8 mouse cellular contexts compared by ENCODE assay signal in genomic region chr11:106660453-106661081, GRCm38 (mm10). TPM values are rescaled to one million over a fixed set of nuclear protein-coding genes. Genes with fewer than 3 reads are reported as not detected.
DNase-seq lines count a peak whose midpoint lies in the region; ATAC-seq and TF ChIP-seq lines count a peak whose summit lies in the region.

No protein-coding gene starts in this region.

- TF ChIP-seq CTCF in C2C12 (IDR thresholded peaks at IDR 0.05; ENCODE audit: control insufficient read depth, insufficient read depth, insufficient read length), result no peak
- no peak for TF ChIP-seq CTCF in bone marrow, adult 2 months (IDR thresholded peaks at IDR 0.05; ENCODE audit: control insufficient read depth, insufficient read depth, low read length)
- no peak for TF ChIP-seq CTCF in kidney, postnatal 0 days (IDR thresholded peaks at IDR 0.05; ENCODE audit: low read depth)

- peak overlapping the region; percentile 25 for H3K27ac ChIP-seq in bone marrow, adult 2 months (ENCODE audit: control insufficient read depth, insufficient read depth, low read depth, low read length, poor library complexity)
- H3K27ac ChIP-seq in kidney, postnatal 0 days, result peak overlapping the region; percentile 85

- no peak overlapping the region for H3K9ac ChIP-seq in kidney, postnatal 0 days (ENCODE audit: low read depth, low read length)

- no peak for ATAC-seq in kidney, postnatal 0 days (replicated peaks; ENCODE audit: low FRiP score, low read depth)
- no peak for ATAC-seq in megakaryocyte-erythroid progenitor cell, adult 5-6 weeks (replicated peaks; ENCODE audit: low FRiP score, low TSS enrichment, poor library complexity, severe bottlenecking)

- H3K79me2 ChIP-seq in C2C12 (ENCODE audit: control insufficient read depth, insufficient read depth), result no peaks in the 10 kb centered on the region

- peaks cover 6% of the 10 kb centered on the region for H3K4me1 ChIP-seq in bone marrow, adult 2 months (ENCODE audit: control insufficient read depth, insufficient read depth, low read length)
- H3K4me1 ChIP-seq in kidney, postnatal 0 days (replicated peaks; ENCODE audit: insufficient read depth, low read length), result peaks cover 15% of the 10 kb centered on the region

- no peak overlapping the region for H3K4me2 ChIP-seq in kidney, postnatal 0 days (ENCODE audit: low read length)

- H3ac ChIP-seq in C2C12 (ENCODE audit: control insufficient read depth, insufficient read length, low read depth), result peak overlapping the region; percentile 28

- TF ChIP-seq POLR2A in bone marrow, adult 2 months (IDR thresholded peaks at IDR 0.05; ENCODE audit: borderline replicate concordance, control insufficient read depth, low read depth, low read length), result no peak

- H3K9me3 ChIP-seq in kidney, postnatal 0 days (replicated peaks; ENCODE audit: low read length), result no peaks in the 10 kb centered on the region

- WGBS in bone marrow, adult 2 months, result 17% methylated on average over 13 of the region's 13 CpGs
- 57% methylated on average over 13 of the region's 13 CpGs for WGBS in kidney, postnatal 0 days

- H3K27me3 ChIP-seq in C2C12 (ENCODE audit: control insufficient read depth, insufficient read depth, insufficient read length), result no peaks in the 10 kb centered on the region
- no peaks in the 10 kb centered on the region for H3K27me3 ChIP-seq in kidney, postnatal 0 days (ENCODE audit: insufficient read depth, low read length)

- peak; percentile 72 for DNase-seq in heart, adult 8-10 months (ENCODE audit: low spot score)
- DNase-seq in kidney, postnatal 0 days (ENCODE audit: low spot score), result peak; percentile 65
- DNase-seq in lung, postnatal 4 days, result peak; percentile 73 to 78
- peak; percentile 46 for DNase-seq in thymus, postnatal 4 days
- DNase-seq in adrenal gland, adult 8-10 months, result no peak

- H3K4me3 ChIP-seq in C2C12 (ENCODE audit: insufficient read depth, poor library complexity, severe bottlenecking), result no peak overlapping the region
- no peak overlapping the region for H3K4me3 ChIP-seq in bone marrow, adult 2 months (replicated peaks; ENCODE audit: control insufficient read depth, low read depth, low read length)
- no peak overlapping the region for H3K4me3 ChIP-seq in kidney, postnatal 0 days (replicated peaks; ENCODE audit: low read depth, low read length)

- no peaks in the 10 kb centered on the region for H3K36me3 ChIP-seq in C2C12 (ENCODE audit: control insufficient read depth, insufficient read depth)
- no peaks in the 10 kb centered on the region for H3K36me3 ChIP-seq in kidney, postnatal 0 days (ENCODE audit: insufficient read depth, low read length)

- H3K79me3 ChIP-seq in C2C12 (ENCODE audit: low read depth), result no peaks in the 10 kb centered on the region

TF ChIP-seq in C2C12, 6 proteins besides CTCF, POLR2A, EP300 and RAD21:
- no peak for TF ChIP-seq USF1 (IDR thresholded peaks at IDR 0.05; ENCODE audit: low read depth)
- TF ChIP-seq FOSL1 (IDR thresholded peaks at IDR 0.05; ENCODE audit: insufficient read depth, low read length, poor library complexity, severe bottlenecking), result no peak
- TF ChIP-seq MYOG (IDR thresholded peaks at IDR 0.05; ENCODE audit: control insufficient read depth, extremely low read depth, insufficient read length), result no peak
- no peak for TF ChIP-seq MYOD1 (IDR thresholded peaks at IDR 0.05; ENCODE audit: control insufficient read depth, insufficient read length, low read depth)
- no peak for TF ChIP-seq CEBPB (IDR thresholded peaks at IDR 0.05; ENCODE audit: low read depth)
- no peak for TF ChIP-seq MAX (IDR thresholded peaks at IDR 0.05)

RNA-seq across cellular contexts. Expression of gene Tex2, which starts 47.3 kb away (rescaled TPM):
- 5.9 TPM for polyA plus RNA-seq in C2C12 (2012; fragmentation: generic; extraction: Trizol)
- polyA plus RNA-seq in bone marrow, adult 2 months (2011; ENCODE audit: insufficient read depth, insufficient read length, low replicate concordance, missing spikeins), result 9.2 and 19.2 TPM in 2 replicates
- 10 to 100 TPM; 37.9 to 56.9 (median 45.0) TPM for total RNA-seq in heart, adult 8-10 months (2022)
- 8.4 and 9.0 TPM in 2 replicates for polyA plus RNA-seq in kidney, postnatal 0 days (2015; fragmentation: Nextera tagmentation; extraction: Ambion mirVana)
- total RNA-seq in megakaryocyte-erythroid progenitor cell, adult 5-6 weeks (2014; fragmentation: Nextera tagmentation), result 23.4 and 24.2 TPM in 2 replicates
- total RNA-seq in megakaryocyte-erythroid progenitor cell, adult 5-6 weeks (2017), result 22.4 and 32.8 TPM in 2 replicates
- total RNA-seq in adrenal gland, adult 8-10 months (2022), result 10 to 100 TPM; 48.2 to 56.8 (median 54.5) TPM
